Mouse (Mus musculus): Measurements from ENCODE around the gene Trpc2. TPM values are rescaled to one million over a fixed set of nuclear protein-coding genes. Genes with fewer than 3 reads are reported as not detected.
A peak's percentile ranks its signal among the peaks of the same experiment; 100 is the strongest.
"Not testable (repeated sequence)": the region's sequence is repeated elsewhere in the genome, so short reads cannot be mapped to it uniquely, and the experiment has no call there.

The Trpc2 gene
- polyA plus RNA-seq (2015; fragmentation: Nextera tagmentation; extraction: Ambion mirVana), result not detected in 2 replicates

- no peak within 1 kb of the TSS for H3K9ac ChIP-seq
- H3K9me3 ChIP-seq, result no peaks in the 10 kb centered on the region
- no peaks in the 10 kb centered on the region for H3K27me3 ChIP-seq
- no peak within 1 kb of the TSS for H3K27ac ChIP-seq
- WGBS, result 82% methylated on average over 5 of the region's 5 CpGs
- H3K36me3 ChIP-seq, result peaks cover 90% of the 10 kb centered on the region
- no peaks in the 10 kb centered on the region for H3K4me1 ChIP-seq
- no peak for ATAC-seq (ENCODE audit: low FRiP score, low read depth)
- no peak within 1 kb of the TSS for H3K4me3 ChIP-seq
- no peak within 1 kb of the TSS for H3K4me2 ChIP-seq (replicated peaks)
These were observed at the start of gene Trpc2 for GRCm38 (mm10) chr7:102082816-102083215. Gene Trpc2, plus strand, starts transcription at chr7:102083116.

- Histone ChIP-seq H3K27me3 (no peaks in the 10 kb centered on the region), H3K4me3 (no peak overlapping the region), H3K9ac (no peak overlapping the region), H3K36me3 (peaks cover 99% of the 10 kb centered on the region), H3K4me2 (replicated peaks) (no peak overlapping the region), H3K27ac (no peak overlapping the region), H3K9me3 (no peaks in the 10 kb centered on the region), H3K4me1 (no peaks in the 10 kb centered on the region)
- ATAC-seq (ENCODE audit: low FRiP score, low read depth), result no peak
- WGBS, result 90% methylated on average over 1 of the region's 1 CpGs
These were observed 48.0 kb upstream of the Trpc2 start for GRCm38 (mm10) chr7:102034904-102035303.

- H3K9me3 ChIP-seq, result no peaks in the 10 kb centered on the region
- H3K4me3 ChIP-seq, result no peak overlapping the region
- H3K4me2 ChIP-seq (replicated peaks), result no peak overlapping the region
- WGBS, result 88% methylated on average over 2 of the region's 2 CpGs
- H3K27me3 ChIP-seq, result no peaks in the 10 kb centered on the region
- no peak overlapping the region for H3K27ac ChIP-seq
- ATAC-seq (ENCODE audit: low FRiP score, low read depth), result no peak
- peaks cover 100% of the 10 kb centered on the region for H3K36me3 ChIP-seq
- H3K9ac ChIP-seq, result no peak overlapping the region
- H3K4me1 ChIP-seq, result no peaks in the 10 kb centered on the region
These were observed 47.4 kb upstream of the Trpc2 start for GRCm38 (mm10) chr7:102035534-102035933.

- no peak overlapping the region for H3K27ac ChIP-seq
- no peak for ATAC-seq (ENCODE audit: low FRiP score, low read depth)
- H3K36me3 ChIP-seq, result peaks cover 97% of the 10 kb centered on the region
- H3K4me2 ChIP-seq (replicated peaks), result no peak overlapping the region
- H3K27me3 ChIP-seq, result no peaks in the 10 kb centered on the region
- WGBS, result 92% methylated on average over 3 of the region's 3 CpGs
- H3K4me3 ChIP-seq, result no peak overlapping the region
- no peaks in the 10 kb centered on the region for H3K4me1 ChIP-seq
- no peaks in the 10 kb centered on the region for H3K9me3 ChIP-seq
- H3K9ac ChIP-seq, result no peak overlapping the region
These were observed 45.6 kb upstream of the Trpc2 start for GRCm38 (mm10) chr7:102037318-102037717.

- 61% methylated on average over 2 of the region's 2 CpGs for WGBS
- Histone ChIP-seq H3K27me3 (no peaks in the 10 kb centered on the region), H3K36me3 (peaks cover 51% of the 10 kb centered on the region), H3K27ac (no peak overlapping the region), H3K4me1 (peaks cover 6% of the 10 kb centered on the region), H3K4me2 (replicated peaks) (no peak overlapping the region), H3K9me3 (no peaks in the 10 kb centered on the region), H3K9ac (no peak overlapping the region), H3K4me3 (no peak overlapping the region)
- no peak for ATAC-seq (ENCODE audit: low FRiP score, low read depth)
These were observed 40.6 kb upstream of the Trpc2 start for GRCm38 (mm10) chr7:102042314-102042713.

- H3K4me3 ChIP-seq; H3K4me2 ChIP-seq (replicated peaks); ATAC-seq (ENCODE audit: low FRiP score, low read depth); H3K9ac ChIP-seq; H3K4me1 ChIP-seq; H3K27ac ChIP-seq; H3K9me3 ChIP-seq; H3K27me3 ChIP-seq: not testable (repeated sequence)
- peaks cover 18% of the 10 kb centered on the region for H3K36me3 ChIP-seq
These were observed 34.4 kb upstream of the Trpc2 start for GRCm38 (mm10) chr7:102048524-102048923.

- Histone ChIP-seq H3K27me3 (no peaks in the 10 kb centered on the region), H3K36me3 (peaks cover 31% of the 10 kb centered on the region), H3K4me2 (replicated peaks) (no peak overlapping the region), H3K9ac (no peak overlapping the region), H3K4me1 (peaks cover 18% of the 10 kb centered on the region), H3K27ac (no peak overlapping the region), H3K4me3 (no peak overlapping the region), H3K9me3 (no peaks in the 10 kb centered on the region)
- ATAC-seq (ENCODE audit: low FRiP score, low read depth), result no peak
- 90% methylated on average over 3 of the region's 3 CpGs for WGBS
These were observed 21.6 kb upstream of the Trpc2 start for GRCm38 (mm10) chr7:102061353-102061752.

GRCm38 (mm10) chr7:102062203-102062602 lies 20.7 kb upstream of the Trpc2 start:
- H3K36me3 ChIP-seq, result peaks cover 25% of the 10 kb centered on the region
- H3K9ac ChIP-seq, result no peak overlapping the region
- no peak overlapping the region for H3K4me2 ChIP-seq (replicated peaks)
- no peaks in the 10 kb centered on the region for H3K27me3 ChIP-seq
- H3K27ac ChIP-seq, result no peak overlapping the region
- H3K4me1 ChIP-seq, result peaks cover 22% of the 10 kb centered on the region
- 98% methylated on average over 1 of the region's 1 CpGs for WGBS
- no peak for ATAC-seq (ENCODE audit: low FRiP score, low read depth)
- no peak overlapping the region for H3K4me3 ChIP-seq
- no peaks in the 10 kb centered on the region for H3K9me3 ChIP-seq

- peak overlapping the region; percentile 60 for H3K4me3 ChIP-seq
- peaks cover 23% of the 10 kb centered on the region for H3K36me3 ChIP-seq
- peak overlapping the region; percentile 74 for H3K4me2 ChIP-seq (replicated peaks)
- no peaks in the 10 kb centered on the region for H3K27me3 ChIP-seq
- peak overlapping the region; percentile 71; the same call in 1 of the 2 replicates for H3K9ac ChIP-seq
- H3K9me3 ChIP-seq, result no peaks in the 10 kb centered on the region
- 88% methylated on average over 9 of the region's 9 CpGs for WGBS
- peaks cover 22% of the 10 kb centered on the region for H3K4me1 ChIP-seq
- no peak overlapping the region for H3K27ac ChIP-seq
- ATAC-seq (ENCODE audit: low FRiP score, low read depth), result no peak
These were observed 19.0 kb upstream of the Trpc2 start for GRCm38 (mm10) chr7:102063891-102064290.

GRCm38 (mm10) chr7:102064655-102065045 lies 18.3 kb upstream of the Trpc2 start:
- no peaks in the 10 kb centered on the region for H3K9me3 ChIP-seq
- ATAC-seq (ENCODE audit: low FRiP score, low read depth), result peak; percentile 15; the same call in 1 of the 2 replicates

GRCm38 (mm10) chr7:102065046-102065891 lies 17.6 kb upstream of the Trpc2 start, which contains the start of the genes Rnf121, Xndc1 and Xntrpc:
Gene Rnf121, minus strand, starts transcription at chr7:102065469.
Gene Xndc1, plus strand, starts transcription at chr7:102065511.
Gene Xntrpc, plus strand, starts transcription at chr7:102065713.
- under 1% methylated on average over 56 of the region's 56 CpGs for WGBS
- Histone ChIP-seq H3K9me3 (no peaks in the 10 kb centered on the region), H3K27ac (peak within 1 kb of the TSS; percentile 72), H3K4me1 (peaks cover 22% of the 10 kb centered on the region), H3K27me3 (no peaks in the 10 kb centered on the region), H3K9ac (peak within 1 kb of the TSS; percentile 71), H3K4me2 (replicated peaks) (peak within 1 kb of the TSS; percentile 74), H3K4me3 (peak within 1 kb of the TSS; percentile 60), H3K36me3 (peaks cover 15% of the 10 kb centered on the region)
- ATAC-seq (ENCODE audit: low FRiP score, low read depth), result peak; percentile 99

More at GRCm38 (mm10) chr7:102064655-102065045, 18.3 kb upstream of the Trpc2 start:
- peak overlapping the region; percentile 74 for H3K4me2 ChIP-seq (replicated peaks)
- H3K4me3 ChIP-seq, result peak overlapping the region; percentile 60
- WGBS, result under 1% methylated on average over 9 of the region's 9 CpGs
- H3K9ac ChIP-seq, result peak overlapping the region; percentile 71
- peaks cover 16% of the 10 kb centered on the region for H3K36me3 ChIP-seq
- peaks cover 22% of the 10 kb centered on the region for H3K4me1 ChIP-seq
- H3K27me3 ChIP-seq, result no peaks in the 10 kb centered on the region
- H3K27ac ChIP-seq, result peak overlapping the region; percentile 72; the same call in 1 of the 2 replicates

- peak overlapping the region; percentile 71 for H3K9ac ChIP-seq
- no peak for ATAC-seq (ENCODE audit: low FRiP score, low read depth)
- peak overlapping the region; percentile 74 for H3K4me2 ChIP-seq (replicated peaks)
- H3K36me3 ChIP-seq, result peaks cover 19% of the 10 kb centered on the region
- peak overlapping the region; percentile 60 for H3K4me3 ChIP-seq
- H3K27me3 ChIP-seq, result no peaks in the 10 kb centered on the region
- peaks cover 22% of the 10 kb centered on the region for H3K4me1 ChIP-seq
- no peak overlapping the region for H3K27ac ChIP-seq
- WGBS, result 76% methylated on average over 6 of the region's 6 CpGs
- no peaks in the 10 kb centered on the region for H3K9me3 ChIP-seq
These were observed 16.6 kb upstream of the Trpc2 start for GRCm38 (mm10) chr7:102066363-102066762.
